Comparison of ENCODE assay signal across 8 mouse cellular contexts in genomic region chr13:104816635-104817571, GRCm38 (mm10). TPM values are rescaled to one million over a fixed set of nuclear protein-coding genes. Genes with fewer than 3 reads are reported as not detected.
DNase-seq lines count a peak whose midpoint lies in the region; ATAC-seq lines count a peak whose summit lies in the region.

TSS of gene Cwc27 (minus strand) at chr13:104817142.

- no peaks in the 10 kb centered on the region for H3K27me3 ChIP-seq in megakaryocyte, embryonic 14.5 days (replicated peaks)

- ATAC-seq in common myeloid progenitor, adult 5-6 weeks (replicated peaks; ENCODE audit: low read depth, poor library complexity, severe bottlenecking): peak; percentile 92

- no peaks in the 10 kb centered on the region for H3K9me3 ChIP-seq in megakaryocyte, embryonic 14.5 days

- H3K4me1 ChIP-seq in megakaryocyte, embryonic 14.5 days: peaks cover 35% of the 10 kb centered on the region

- DNase-seq in ZHBTc4 (ENCODE audit: low read depth, low spot score): peak; percentile 93
- DNase-seq in gastrocnemius, adult 8-10 months (ENCODE audit: low spot score in 2 of 2): peak; percentile 60 to 61
- peak; percentile 86 for DNase-seq in hindlimb bud, embryonic 11.5 days (ENCODE audit: extremely low spot score, low read depth, low spot score)
- peak; percentile 54 to 89 for DNase-seq in left cerebral cortex, adult 8-10 months (ENCODE audit: low spot score in 2 of 2)
- peak; percentile 85 to 87 for DNase-seq in right cerebral cortex, postnatal 10 days (ENCODE audit: low spot score in 2 of 2)
- peak; percentile 70 for DNase-seq in urinary bladder, postnatal 25 days (ENCODE audit: low spot score)

- peaks cover 29% of the 10 kb centered on the region for H3K36me3 ChIP-seq in megakaryocyte, embryonic 14.5 days (replicated peaks; ENCODE audit: low read length)

- peak within 1 kb of the TSS; percentile 98 for H3K4me3 ChIP-seq in megakaryocyte, embryonic 14.5 days (replicated peaks)

RNA-seq across cellular contexts. Expression of gene Cwc27, which starts in this region (rescaled TPM):
- total RNA-seq in common myeloid progenitor, adult 5-6 weeks (2017): 46.1 and 50.9 TPM in 2 replicates
- 10 to 100 TPM in 2 of 4 experiments, 1 to 10 TPM in 2; 9.6 to 12.7 (median 9.9) TPM for total RNA-seq in gastrocnemius, adult 8-10 months (2022)
- 10 to 100 TPM; 18.9 to 33.0 (median 19.8) TPM for total RNA-seq in left cerebral cortex, adult 8-10 months (2022)
- polyA plus RNA-seq in megakaryocyte, embryonic 14.5 days (2012; ENCODE audit: insufficient read depth, low replicate concordance): 3.6 TPM in 1 of 2 replicates, not detected in the other

Comparison
In these comparisons a context has a peak if more than half of its experiments do, and no peak if none do; other contexts are left out.
1. Peak in every context shown above with its lines: DNase-seq, ATAC-seq and H3K4me3 ChIP-seq.